Mouse (Mus musculus): Measurements from ENCODE around the gene Ust.

Ust gene

GRCm38 (mm10) chr10:8330958-8331357, 187.7 kb downstream of the Ust start:
- no peak for DNase-seq (ENCODE audit: extremely low spot score, low read depth, low spot score)

- DNase-seq (ENCODE audit: extremely low spot score, low read depth, low spot score) = no peak
Measured at GRCm38 (mm10) chr10:8330006-8330405, 188.6 kb downstream of the Ust start.

- no peak for DNase-seq (ENCODE audit: extremely low spot score, low read depth, low spot score)
Measured at GRCm38 (mm10) chr10:8323304-8323765, 195.3 kb downstream of the Ust start.

- DNase-seq (ENCODE audit: extremely low spot score, low read depth, low spot score) = no peak
Measured at GRCm38 (mm10) chr10:8320771-8321170, 197.9 kb downstream of the Ust start.

- no peak for DNase-seq (ENCODE audit: extremely low spot score, low read depth, low spot score)
Measured at GRCm38 (mm10) chr10:8309435-8309834, 209.2 kb downstream of the Ust start.

- DNase-seq (ENCODE audit: extremely low spot score, low read depth, low spot score) = no peak
Measured at GRCm38 (mm10) chr10:8304211-8304610, 214.4 kb downstream of the Ust start.

GRCm38 (mm10) chr10:8299166-8299565, 219.5 kb downstream of the Ust start:
- DNase-seq (ENCODE audit: extremely low spot score, low read depth, low spot score) = no peak

- DNase-seq (ENCODE audit: extremely low spot score, low read depth, low spot score) = no peak
Measured at GRCm38 (mm10) chr10:8297214-8297613, 221.4 kb downstream of the Ust start.

GRCm38 (mm10) chr10:8290661-8291060, 228.0 kb downstream of the Ust start:
- DNase-seq (ENCODE audit: extremely low spot score, low read depth, low spot score) = no peak

GRCm38 (mm10) chr10:8287350-8287791, 231.3 kb downstream of the Ust start:
- no peak for DNase-seq (ENCODE audit: extremely low spot score, low read depth, low spot score)

GRCm38 (mm10) chr10:8283991-8284390, 234.6 kb downstream of the Ust start:
- DNase-seq (ENCODE audit: extremely low spot score, low read depth, low spot score) = no peak

GRCm38 (mm10) chr10:8277094-8277493, 241.5 kb downstream of the Ust start:
- DNase-seq (ENCODE audit: extremely low spot score, low read depth, low spot score) = no peak

- DNase-seq (ENCODE audit: extremely low spot score, low read depth, low spot score) = no peak
Measured at GRCm38 (mm10) chr10:8269681-8270080, 248.9 kb downstream of the Ust start.

GRCm38 (mm10) chr10:8259716-8260115, 258.9 kb downstream of the Ust start:
- peak; percentile 14 for DNase-seq (ENCODE audit: extremely low spot score, low read depth, low spot score)

- DNase-seq (ENCODE audit: extremely low spot score, low read depth, low spot score) = no peak
Measured at GRCm38 (mm10) chr10:8250005-8250404, 268.6 kb downstream of the Ust start.

GRCm38 (mm10) chr10:8242336-8242735, 276.3 kb downstream of the Ust start:
- no peak for DNase-seq (ENCODE audit: extremely low spot score, low read depth, low spot score)

GRCm38 (mm10) chr10:8240703-8241102, 277.9 kb downstream of the Ust start:
- no peak for DNase-seq (ENCODE audit: extremely low spot score, low read depth, low spot score)

- no peak for DNase-seq (ENCODE audit: extremely low spot score, low read depth, low spot score)
Measured at GRCm38 (mm10) chr10:8240242-8240641, 278.4 kb downstream of the Ust start.

GRCm38 (mm10) chr10:8236780-8237571, 281.6 kb downstream of the Ust start:
- DNase-seq (ENCODE audit: extremely low spot score, low read depth, low spot score) = no peak

GRCm38 (mm10) chr10:8233148-8233901, 285.3 kb downstream of the Ust start:
- no peak for DNase-seq (ENCODE audit: extremely low spot score, low read depth, low spot score)

- DNase-seq (ENCODE audit: extremely low spot score, low read depth, low spot score) = no peak
Measured at GRCm38 (mm10) chr10:8232535-8232934, 286.1 kb downstream of the Ust start.

GRCm38 (mm10) chr10:8228375-8228743, 290.3 kb downstream of the Ust start:
- DNase-seq (ENCODE audit: extremely low spot score, low read depth, low spot score) = no peak
